8 mouse cellular contexts compared by ENCODE assay signal in genomic region chr3:107517631-107518108, GRCm38 (mm10). TPM values are rescaled to one million over a fixed set of nuclear protein-coding genes. Genes with fewer than 3 reads are reported as not detected.
DNase-seq lines count a peak whose midpoint lies in the region; ATAC-seq and TF ChIP-seq lines count a peak whose summit lies in the region.

Gene Slc6a17 (minus strand): TSS chr3:107518018.

- DNase-seq in lung, postnatal 0 days (ENCODE audit: low spot score), result peak; percentile 39
- DNase-seq in lung, adult 2 months, result no peak
- DNase-seq in cerebellum, postnatal 14 days, result peak; percentile 85 to 91
- DNase-seq in frontal cortex, postnatal 14 days (ENCODE audit: low spot score in 2 of 2), result peak; percentile 62 to 75
- peak; percentile 68 for DNase-seq in kidney, adult 2 months
- no peak for DNase-seq in spleen, postnatal 14 days (ENCODE audit: low spot score in 2 of 2)

- H3K27ac ChIP-seq in lung, postnatal 0 days (ENCODE audit: low read length), result no peak within 1 kb of the TSS
- peak within 1 kb of the TSS; percentile 42 for H3K27ac ChIP-seq in kidney, adult 2 months (ENCODE audit: insufficient read depth, low read depth, low read length)
- 0 out of 2 replicates have a peak within 1 kb of the TSS, but pooled peaks have one; percentile 33 for H3K27ac ChIP-seq in limb, embryonic 13.5 days
- H3K27ac ChIP-seq in neural tube, embryonic 15.5 days (replicated peaks), result peak within 1 kb of the TSS; percentile 73

- no peaks in the 10 kb centered on the region for H3K9me3 ChIP-seq in lung, postnatal 0 days (ENCODE audit: low read length)
- no peaks in the 10 kb centered on the region for H3K9me3 ChIP-seq in limb, embryonic 13.5 days
- no peaks in the 10 kb centered on the region for H3K9me3 ChIP-seq in neural tube, embryonic 15.5 days (replicated peaks)

- no peak for TF ChIP-seq EP300 in lung, postnatal 0 days (IDR thresholded peaks at IDR 0.05)

- no peak within 1 kb of the TSS for H3K9ac ChIP-seq in lung, postnatal 0 days (replicated peaks; ENCODE audit: low read depth)
- peak within 1 kb of the TSS; percentile 74 for H3K9ac ChIP-seq in limb, embryonic 13.5 days
- H3K9ac ChIP-seq in neural tube, embryonic 15.5 days (replicated peaks), result peak within 1 kb of the TSS; percentile 65

- peaks cover 35% of the 10 kb centered on the region for H3K27me3 ChIP-seq in lung, postnatal 0 days (replicated peaks; ENCODE audit: insufficient read depth, low read length)
- no peaks in the 10 kb centered on the region for H3K27me3 ChIP-seq in kidney, adult 2 months (replicated peaks; ENCODE audit: control insufficient read depth, insufficient read depth, low read length)
- peaks cover 52% of the 10 kb centered on the region for H3K27me3 ChIP-seq in limb, embryonic 13.5 days
- H3K27me3 ChIP-seq in neural tube, embryonic 15.5 days (replicated peaks), result peaks cover 30% of the 10 kb centered on the region

- no peak for TF ChIP-seq POLR2A in lung, adult 2 months (IDR thresholded peaks at IDR 0.05; ENCODE audit: borderline replicate concordance, extremely low read depth, low read depth, low read length)
- no peak for TF ChIP-seq POLR2A in kidney, adult 2 months (IDR thresholded peaks at IDR 0.05; ENCODE audit: low read depth, low read length)

- H3K4me2 ChIP-seq in lung, postnatal 0 days (replicated peaks; ENCODE audit: low read depth, low read length), result peak within 1 kb of the TSS; percentile 86
- H3K4me2 ChIP-seq in limb, embryonic 13.5 days (replicated peaks), result peak within 1 kb of the TSS; percentile 98
- H3K4me2 ChIP-seq in neural tube, embryonic 15.5 days, result peak within 1 kb of the TSS; percentile 90

- H3K4me3 ChIP-seq in lung, postnatal 0 days (ENCODE audit: low read depth, low read length), result peak within 1 kb of the TSS; percentile 42
- no peak within 1 kb of the TSS for H3K4me3 ChIP-seq in lung, adult 2 months (replicated peaks; ENCODE audit: extremely low read depth, low read depth, low read length)
- H3K4me3 ChIP-seq in kidney, adult 2 months (ENCODE audit: insufficient read depth, low read depth, low read length), result peak within 1 kb of the TSS; percentile 61
- peak within 1 kb of the TSS; percentile 65 for H3K4me3 ChIP-seq in limb, embryonic 13.5 days
- H3K4me3 ChIP-seq in neural tube, embryonic 15.5 days (replicated peaks), result peak within 1 kb of the TSS; percentile 67

- TF ChIP-seq CTCF in lung, postnatal 0 days (IDR thresholded peaks at IDR 0.05), result peak; percentile 49
- TF ChIP-seq CTCF in lung, adult 2 months (IDR thresholded peaks at IDR 0.05; ENCODE audit: insufficient read depth, low read length), result no peak
- no peak; the same call in 1 of the 2 replicates for TF ChIP-seq CTCF in kidney, adult 2 months (conservative IDR thresholded peaks at IDR 0.05; ENCODE audit: insufficient read depth, insufficient read length, low read depth, low read length)

- 3% methylated on average over 43 of the region's 68 CpGs for WGBS in lung, postnatal 0 days
- under 1% methylated on average over 68 of the region's 68 CpGs for WGBS in lung, adult 2 months
- 1% methylated on average over 68 of the region's 68 CpGs for WGBS in kidney, adult 2 months
- WGBS in limb, embryonic 13.5 days, result under 1% methylated on average over 55 of the region's 68 CpGs
- WGBS in neural tube, embryonic 15.5 days, result under 1% methylated on average over 68 of the region's 68 CpGs

- no peaks in the 10 kb centered on the region for H3K36me3 ChIP-seq in lung, postnatal 0 days (ENCODE audit: insufficient read depth, low read length)
- no peaks in the 10 kb centered on the region for H3K36me3 ChIP-seq in kidney, adult 2 months (ENCODE audit: control insufficient read depth, insufficient read depth, low read length)
- H3K36me3 ChIP-seq in limb, embryonic 13.5 days, result no peaks in the 10 kb centered on the region
- H3K36me3 ChIP-seq in neural tube, embryonic 15.5 days, result no peaks in the 10 kb centered on the region

- peak; percentile 67 for ATAC-seq in lung, postnatal 0 days
- ATAC-seq in limb, embryonic 13.5 days (ENCODE audit: low FRiP score, low read depth), result peak; percentile 84
- peak; percentile 87 for ATAC-seq in neural tube, embryonic 15.5 days (ENCODE audit: low FRiP score)

- H3K4me1 ChIP-seq in lung, postnatal 0 days (ENCODE audit: insufficient read depth, low read depth, low read length), result 0 out of 2 replicates have a peak, but pooled peaks cover 5% of the 10 kb centered on the region
- H3K4me1 ChIP-seq in lung, adult 2 months (ENCODE audit: control insufficient read depth, insufficient read depth, low read length), result no peaks in the 10 kb centered on the region
- no peaks in the 10 kb centered on the region for H3K4me1 ChIP-seq in kidney, adult 2 months (ENCODE audit: control insufficient read depth, insufficient read depth, low read length)
- H3K4me1 ChIP-seq in limb, embryonic 13.5 days, result peaks cover 13% of the 10 kb centered on the region
- peaks cover 30% of the 10 kb centered on the region for H3K4me1 ChIP-seq in neural tube, embryonic 15.5 days

RNA-seq across cellular contexts. Expression of gene Slc6a17, which starts in this region (rescaled TPM):
- 0.38 and 0.84 TPM in 2 replicates for polyA plus RNA-seq in lung, postnatal 0 days (2015; fragmentation: Nextera tagmentation; extraction: Ambion mirVana)
- polyA plus RNA-seq in lung, adult 2 months (2012; rRNA removed), result 0.72 and 1.5 TPM in 2 replicates
- polyA plus RNA-seq in kidney, adult 2 months (2012; rRNA removed), result 16.0 and 19.2 TPM in 2 replicates
- polyA plus RNA-seq in limb, embryonic 13.5 days (2015; fragmentation: Nextera tagmentation; extraction: Ambion mirVana), result 5.3 and 5.9 TPM in 2 replicates
- 13.9 and 16.9 TPM in 2 replicates for polyA plus RNA-seq in neural tube, embryonic 15.5 days (2015; fragmentation: Nextera tagmentation; extraction: Ambion mirVana)

Comparison
In these comparisons a context has a peak if more than half of its experiments do, and no peak if none do; other contexts are left out.
1. Peak in DNase-seq, ATAC-seq, H3K4me3 ChIP-seq and H3K4me2 ChIP-seq in lung, postnatal 0 days; RNA of the gene not detected or under 1 TPM.
2. DNase-seq: peak in cerebellum, postnatal 14 days (2 of 2), frontal cortex, postnatal 14 days (2 of 2) and kidney, adult 2 months (single experiment); none in lung, adult 2 months (single experiment) and spleen, postnatal 14 days (0 of 2).
3. Peak in every context shown above with its lines, with median percentiles within 50 percentile points of each other: ATAC-seq and H3K4me2 ChIP-seq.